Mouse (Mus musculus) liver, embryonic 12.5 days (tissue): ENCODE measurements around the gene Mgll. TPM values are rescaled to one million over a fixed set of nuclear protein-coding genes. Genes with fewer than 3 reads are reported as not detected.
A peak's percentile ranks its signal among the peaks of the same experiment; 100 is the strongest.

Experiments used
- ATAC-seq: fragments of 200-750 bp; cut with Nextera tagmentation; 2 replicates; pipeline ENCODE4 v1.8.0; 2017; ENCODE audit warnings: moderate number of reproducible peaks, mild to moderate bottlenecking, moderate library complexity
- H3K27ac ChIP-seq: fragments of 300-500 bp; sonication (generic); 2 replicates; pipeline ENCODE4 v1.5.1; 2016; ENCODE audit warnings: mild to moderate bottlenecking
- H3K27me3 ChIP-seq: fragments of 300-500 bp; sonication (generic); replicated peaks from 2 replicates; pipeline ENCODE4 v1.6.1; 2016; ENCODE audit warnings: mild to moderate bottlenecking, moderate library complexity
- H3K36me3 ChIP-seq: fragments of 300-500 bp; sonication (generic); 2 replicates; pipeline ENCODE4 v1.6.1; 2016; ENCODE audit warnings: mild to moderate bottlenecking, moderate library complexity
- H3K4me1 ChIP-seq: fragments of 300-500 bp; sonication (generic); 2 replicates; pipeline ENCODE4 v1.6.1; 2016
- H3K4me2 ChIP-seq: fragments of 300-500 bp; sonication (generic); 2 replicates; pipeline ENCODE4 v1.6.1; 2016; ENCODE audit warnings: mild to moderate bottlenecking, moderate library complexity
- H3K4me3 ChIP-seq: fragments of 300-500 bp; sonication (generic); 2 replicates; pipeline ENCODE4 v1.5.1; 2016; ENCODE audit warnings: mild to moderate bottlenecking, moderate library complexity
- H3K9ac ChIP-seq: fragments of 300-500 bp; sonication (generic); 2 replicates; pipeline ENCODE4 v1.6.1; 2016; ENCODE audit warnings: mild to moderate bottlenecking, moderate library complexity
- H3K9me3 ChIP-seq: fragments of 300-500 bp; sonication (generic); replicated peaks from 2 replicates; pipeline ENCODE4 v1.6.1; 2016; ENCODE audit warnings: mild to moderate bottlenecking, moderate library complexity
- WGBS: fragments of 180-500 bp; shearing (Covaris S2); methylation state at CpG from one replicate; pipeline ENCODE4 v1.1.7; 2016; ENCODE audit not compliant: insufficient replicate concordance; 5-methylcytosine and 5-hydroxymethylcytosine counted together
- polyA plus RNA-seq: library from polyadenylated mRNA; unstranded; fragments of >200 nt; fragmentation: Nextera tagmentation; extraction: Ambion mirVana; gene quantifications from 2 replicates; pipeline ENCODE4 v1.2.1, GENCODE M21; 2016

The Mgll gene
- polyA plus RNA-seq, 1 experiment from 2014 or later = 46.4 TPM

DNA sequence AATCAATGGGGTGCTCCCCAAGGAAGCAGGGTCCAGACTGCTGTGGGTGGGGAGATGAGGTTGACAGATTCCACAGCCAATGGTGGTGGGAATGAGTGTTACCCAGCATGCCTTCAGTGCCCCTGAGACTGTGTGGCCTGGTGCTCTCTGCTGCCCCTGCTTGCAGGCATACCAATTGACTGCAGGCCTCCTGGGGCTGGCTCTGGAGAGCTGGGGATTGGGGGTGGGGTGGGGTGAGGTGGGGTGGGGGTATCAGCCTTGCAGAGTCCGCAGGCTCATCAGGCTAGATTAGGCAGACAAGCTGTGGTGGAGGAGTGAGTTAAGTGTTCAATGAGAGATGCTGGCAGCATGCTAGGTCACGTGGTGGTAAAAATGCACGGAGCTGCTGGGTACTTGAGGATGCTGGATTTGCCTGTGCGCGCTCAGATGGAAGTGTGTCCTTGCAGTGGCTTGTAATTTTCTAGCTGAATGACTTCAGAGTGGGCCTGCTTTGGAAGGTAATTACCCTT is 28.6 kb downstream of the Mgll start:
- Histone ChIP-seq H3K4me1 (peaks cover 90% of the 10 kb centered on the region), H3K4me2 (no peak overlapping the region), H3K9me3 (no peaks in the 10 kb centered on the region), H3K36me3 (peaks cover 12% of the 10 kb centered on the region; the same call in 1 of the 2 replicates), H3K4me3 (no peak overlapping the region), H3K27me3 (peaks cover 11% of the 10 kb centered on the region; the same call in 1 of the 2 replicates), H3K9ac (no peak overlapping the region), H3K27ac (no peak overlapping the region)
- ATAC-seq = peak; percentile 56
- 68% methylated on average over 5 of the region's 5 CpGs for WGBS

DNA sequence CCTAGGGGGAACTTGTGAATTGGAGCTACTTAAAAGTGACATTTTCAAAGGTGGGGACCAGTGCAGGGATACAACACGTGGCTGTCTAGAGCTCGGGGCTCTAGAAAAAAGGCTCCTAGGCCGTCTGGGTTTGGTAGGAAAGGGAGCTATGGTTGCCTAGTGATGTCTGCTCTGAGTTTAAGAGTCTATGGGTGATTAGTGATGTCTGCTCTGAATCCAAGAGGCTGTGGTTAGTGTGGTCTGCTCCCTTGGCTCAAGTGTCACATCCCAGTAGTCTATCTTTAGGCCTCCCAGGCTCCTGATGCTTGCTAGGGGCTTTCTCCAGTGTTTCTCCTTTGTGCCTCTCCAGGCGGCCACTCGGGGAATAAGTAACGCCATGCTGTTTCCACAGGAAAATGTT is 29.4 kb downstream of the Mgll start:
- Histone ChIP-seq H3K9me3 (no peaks in the 10 kb centered on the region), H3K4me2 (no peak overlapping the region), H3K27ac (0 out of 2 replicates have a peak overlapping the region, but pooled peaks have one; percentile 32), H3K27me3 (peaks cover 11% of the 10 kb centered on the region; the same call in 1 of the 2 replicates), H3K4me3 (no peak overlapping the region), H3K36me3 (peaks cover 12% of the 10 kb centered on the region; the same call in 1 of the 2 replicates), H3K4me1 (peaks cover 90% of the 10 kb centered on the region), H3K9ac (no peak overlapping the region)
- 65% methylated on average over 6 of the region's 6 CpGs for WGBS
- ATAC-seq = no peak

DNA sequence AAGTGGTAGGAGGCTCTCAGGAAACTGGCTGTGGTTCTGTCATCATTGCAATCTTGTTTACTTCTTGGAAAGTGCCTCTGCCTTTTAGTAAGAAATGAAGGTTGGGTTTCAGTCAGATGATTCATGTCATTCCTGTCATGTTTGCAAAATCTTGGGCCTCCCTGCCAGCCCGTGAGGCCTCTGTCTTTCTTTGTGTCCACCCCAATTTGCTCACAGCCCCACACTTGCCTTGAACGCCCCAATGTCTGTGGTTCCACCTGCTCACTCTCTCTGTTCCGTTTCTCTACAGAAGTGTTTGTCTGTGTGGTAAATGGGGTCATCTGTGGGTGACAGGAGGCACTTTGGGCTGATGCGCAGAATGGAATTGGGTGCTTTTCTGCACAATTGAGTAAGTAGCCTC is 32.8 kb downstream of the Mgll start:
- H3K4me2 ChIP-seq = no peak overlapping the region
- H3K9me3 ChIP-seq = no peaks in the 10 kb centered on the region
- H3K9ac ChIP-seq = no peak overlapping the region
- WGBS = 73% methylated on average over 4 of the region's 4 CpGs
- H3K4me1 ChIP-seq = peaks cover 94% of the 10 kb centered on the region
- no peak for ATAC-seq
- H3K4me3 ChIP-seq = no peak overlapping the region
- H3K27ac ChIP-seq = peak overlapping the region; percentile 95
- no peaks in the 10 kb centered on the region for H3K27me3 ChIP-seq
- peaks cover 11% of the 10 kb centered on the region; the same call in 1 of the 2 replicates for H3K36me3 ChIP-seq

DNA sequence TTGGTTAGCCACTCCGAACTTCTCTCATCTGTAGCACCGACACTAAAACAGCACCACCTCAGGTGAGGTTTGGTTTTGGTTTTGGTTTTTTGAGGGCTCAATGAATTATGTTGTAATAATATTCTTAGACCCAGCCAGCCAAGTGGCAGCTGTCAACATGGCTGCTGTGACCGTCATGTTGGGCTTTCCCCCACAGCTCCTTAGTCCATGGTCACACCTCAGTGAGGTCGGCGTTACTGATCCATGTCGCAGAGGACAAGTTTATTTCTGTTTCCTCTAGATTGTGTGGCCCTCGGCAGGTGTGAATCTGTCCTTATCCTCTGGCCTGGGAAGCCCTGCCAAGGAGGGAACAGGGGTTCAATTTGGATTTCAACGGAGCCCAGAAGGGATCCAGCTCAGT is 33.9 kb downstream of the Mgll start:
- Histone ChIP-seq H3K4me1 (peaks cover 94% of the 10 kb centered on the region), H3K27ac (peak overlapping the region; percentile 95), H3K9me3 (no peaks in the 10 kb centered on the region), H3K36me3 (peaks cover 11% of the 10 kb centered on the region; the same call in 1 of the 2 replicates), H3K4me2 (peak overlapping the region; percentile 72), H3K27me3 (no peaks in the 10 kb centered on the region), H3K4me3 (0 out of 2 replicates have a peak overlapping the region, but pooled peaks have one; percentile 16), H3K9ac (peak overlapping the region; percentile 57)
- WGBS = 54% methylated on average over 8 of the region's 8 CpGs
- ATAC-seq = 0 out of 2 replicates have a peak, but pooled peaks have one; percentile 11

DNA sequence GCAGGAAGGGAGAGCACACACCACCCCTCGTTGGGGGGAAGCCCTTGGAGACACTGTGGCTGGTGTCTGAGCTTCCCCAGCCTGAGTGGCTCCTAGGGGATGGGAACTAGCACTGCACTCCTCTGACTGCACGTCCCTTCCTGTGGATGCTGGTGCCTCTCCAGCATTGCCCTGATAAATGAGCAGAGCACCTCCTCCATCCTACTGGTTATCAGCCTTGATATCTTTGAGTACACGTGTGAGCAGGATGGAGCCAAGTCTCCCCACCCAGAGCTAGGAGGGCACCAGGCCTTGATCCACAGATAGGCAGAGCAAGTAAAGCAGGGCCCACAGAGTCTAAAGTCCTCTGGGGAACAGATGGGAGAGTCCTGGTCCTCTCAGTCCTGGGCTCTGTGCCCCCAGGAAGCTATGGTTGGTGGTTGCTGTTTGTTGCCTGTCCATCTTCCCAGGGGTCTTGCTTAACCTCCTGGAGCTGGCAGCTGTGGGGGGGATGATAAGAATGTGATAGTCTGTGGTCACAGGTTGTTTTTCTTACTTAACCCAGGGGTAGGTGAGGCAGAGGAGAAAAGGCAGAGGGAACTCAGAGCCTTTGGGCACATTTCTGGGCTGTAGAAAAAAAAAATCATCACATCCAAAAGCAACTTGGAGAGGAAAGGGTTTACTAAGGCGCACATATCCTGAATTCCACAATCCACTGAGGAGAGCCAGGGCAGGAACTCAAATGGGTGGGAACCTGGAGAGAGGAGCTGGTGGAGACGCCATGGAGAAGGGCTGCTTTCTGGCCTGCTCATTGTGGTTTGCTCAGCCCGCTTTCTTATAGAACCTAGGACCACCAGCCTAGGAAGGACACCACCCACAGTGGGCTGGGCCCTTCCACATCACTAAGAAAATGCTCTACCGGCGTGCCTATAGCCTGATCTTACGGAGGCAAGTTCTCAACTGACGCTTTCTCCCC is 34.6 kb downstream of the Mgll start:
- peak overlapping the region; percentile 95 for H3K27ac ChIP-seq
- peaks cover 96% of the 10 kb centered on the region for H3K4me1 ChIP-seq
- H3K27me3 ChIP-seq = no peaks in the 10 kb centered on the region
- 49% methylated on average over 10 of the region's 10 CpGs for WGBS
- H3K4me3 ChIP-seq = peak overlapping the region; percentile 31; the same call in 1 of the 2 replicates
- H3K4me2 ChIP-seq = peak overlapping the region; percentile 72
- peak; percentile 86 for ATAC-seq
- no peaks in the 10 kb centered on the region for H3K9me3 ChIP-seq
- H3K9ac ChIP-seq = peak overlapping the region; percentile 66
- peaks cover 11% of the 10 kb centered on the region; the same call in 1 of the 2 replicates for H3K36me3 ChIP-seq

DNA sequence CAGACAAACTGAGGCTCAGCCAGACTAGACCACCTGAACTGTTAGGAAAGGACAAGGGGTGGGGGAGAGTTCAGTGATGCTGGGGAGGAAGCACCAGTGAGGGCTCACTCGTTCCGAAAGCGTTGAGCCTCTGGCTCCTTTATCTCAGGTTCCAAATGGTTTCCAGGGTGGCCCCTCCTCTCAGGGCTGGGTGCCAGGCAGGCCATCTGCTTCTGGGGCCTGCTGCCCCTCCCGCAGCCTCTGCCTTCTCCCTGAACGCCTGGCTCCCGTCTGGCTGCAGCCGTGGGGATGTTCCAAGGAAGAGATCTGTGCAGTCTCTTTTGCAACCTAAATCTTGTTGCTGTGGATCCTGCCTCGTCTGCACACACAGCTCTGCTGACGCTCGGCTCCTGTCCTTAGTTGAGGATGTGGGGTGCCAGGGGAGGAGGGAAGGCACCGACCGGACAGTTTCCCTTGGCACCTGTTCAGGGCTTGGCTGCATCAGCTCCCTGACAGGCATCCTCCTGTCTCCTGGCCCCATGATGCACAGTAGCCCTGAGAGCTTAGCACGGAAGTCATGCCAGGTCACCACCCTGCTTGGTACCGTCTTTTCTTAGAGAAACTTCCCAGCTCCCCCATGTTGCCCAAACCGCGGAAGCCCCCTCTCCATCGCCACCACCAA is 35.7 kb downstream of the Mgll start:
- peak overlapping the region; percentile 31 for H3K4me3 ChIP-seq

DNA sequence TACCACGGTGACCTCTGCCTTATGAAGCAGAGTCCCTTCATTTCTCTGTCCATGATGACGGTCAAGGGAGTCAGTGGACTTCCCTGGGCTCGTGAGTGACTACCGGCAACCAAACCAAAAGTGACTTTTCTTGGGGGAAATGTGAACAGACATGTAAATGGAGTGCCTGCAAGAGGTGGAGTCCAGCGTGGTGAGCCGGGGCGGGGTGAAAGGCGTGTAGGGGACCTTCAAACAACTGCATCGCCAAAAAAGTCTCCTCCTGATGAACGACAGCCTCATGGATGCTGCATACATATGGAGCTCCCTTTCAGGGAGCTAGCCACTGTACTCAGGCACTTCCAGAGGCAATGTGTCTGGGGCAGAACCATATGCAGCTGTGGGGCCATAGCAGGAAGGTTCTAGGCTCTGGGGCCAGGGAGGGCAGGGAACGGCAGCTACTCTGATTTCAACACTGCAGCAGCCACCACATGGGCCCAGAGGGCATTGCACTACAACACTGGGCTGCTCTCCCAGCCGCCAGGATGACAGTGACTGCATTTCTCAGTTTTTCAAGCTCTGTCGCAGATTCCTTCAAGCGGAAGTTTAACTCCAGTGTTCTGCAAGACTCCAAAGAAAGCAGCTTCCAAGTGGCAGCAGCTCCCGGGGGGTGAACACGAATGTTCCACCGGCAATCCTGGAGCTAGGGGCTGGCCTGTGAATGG is 36.9 kb downstream of the Mgll start:
- WGBS = 68% methylated on average over 17 of the region's 17 CpGs
- H3K4me1 ChIP-seq = peaks cover 86% of the 10 kb centered on the region
- H3K9ac ChIP-seq = peak overlapping the region; percentile 71
- no peak overlapping the region for H3K4me3 ChIP-seq
- H3K36me3 ChIP-seq = peaks cover 25% of the 10 kb centered on the region
- H3K27ac ChIP-seq = peak overlapping the region; percentile 95
- no peaks in the 10 kb centered on the region for H3K27me3 ChIP-seq
- ATAC-seq = no peak
- H3K9me3 ChIP-seq = no peaks in the 10 kb centered on the region
- H3K4me2 ChIP-seq = peak overlapping the region; percentile 72

More for the DNA sequence above, 35.7 kb downstream of the Mgll start:
- Histone ChIP-seq H3K27me3 (no peaks in the 10 kb centered on the region), H3K27ac (peak overlapping the region; percentile 95), H3K9me3 (no peaks in the 10 kb centered on the region), H3K4me2 (peak overlapping the region; percentile 72), H3K36me3 (peaks cover 18% of the 10 kb centered on the region), H3K4me1 (peaks cover 97% of the 10 kb centered on the region), H3K9ac (peak overlapping the region; percentile 71)
- 43% methylated on average over 17 of the region's 17 CpGs for WGBS
- peak; percentile 86 for ATAC-seq

DNA sequence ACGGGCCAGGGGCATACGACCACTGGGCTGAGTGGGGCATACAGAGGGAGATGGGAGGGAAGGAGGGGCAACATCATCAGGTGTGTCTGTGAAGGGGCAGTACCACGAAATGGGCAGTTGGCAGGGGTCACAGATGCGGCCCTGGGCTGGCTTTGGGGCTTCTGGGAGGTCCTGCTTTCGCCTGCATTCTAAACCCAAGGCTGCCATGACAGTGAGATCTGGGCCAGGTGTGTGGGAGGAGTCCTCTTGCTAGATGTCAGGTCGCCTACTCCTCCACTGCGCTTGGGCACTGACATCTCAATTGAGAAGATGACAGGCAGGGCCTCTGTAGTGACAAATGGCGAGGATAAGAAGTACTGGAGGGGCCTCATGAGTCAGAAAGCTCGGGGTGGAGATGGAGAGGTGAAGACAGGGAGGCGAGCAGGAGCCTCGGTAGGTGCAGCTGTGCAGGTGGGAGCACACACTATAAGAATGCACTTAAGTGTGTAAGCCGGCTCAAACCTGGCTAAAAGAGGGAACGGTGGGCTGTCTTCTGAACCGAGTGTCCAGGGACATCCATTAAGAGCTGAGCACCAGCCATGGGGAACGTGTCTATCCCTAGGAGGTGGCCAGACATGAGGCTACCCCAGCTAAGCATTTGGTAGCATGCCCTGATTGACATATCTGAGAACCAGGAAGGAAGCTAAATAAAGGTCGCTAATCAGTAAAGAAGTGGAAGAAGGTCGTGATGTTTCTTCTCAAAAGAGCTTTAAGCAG is 37.6 kb downstream of the Mgll start:
- Histone ChIP-seq H3K4me1 (peaks cover 85% of the 10 kb centered on the region), H3K4me3 (no peak overlapping the region), H3K27ac (peak overlapping the region; percentile 95), H3K4me2 (peak overlapping the region; percentile 72), H3K27me3 (0 out of 2 replicates have a peak, but pooled peaks cover 4% of the 10 kb centered on the region), H3K36me3 (peaks cover 32% of the 10 kb centered on the region), H3K9ac (peak overlapping the region; percentile 71), H3K9me3 (no peaks in the 10 kb centered on the region)
- 52% methylated on average over 17 of the region's 17 CpGs for WGBS
- no peak for ATAC-seq

DNA sequence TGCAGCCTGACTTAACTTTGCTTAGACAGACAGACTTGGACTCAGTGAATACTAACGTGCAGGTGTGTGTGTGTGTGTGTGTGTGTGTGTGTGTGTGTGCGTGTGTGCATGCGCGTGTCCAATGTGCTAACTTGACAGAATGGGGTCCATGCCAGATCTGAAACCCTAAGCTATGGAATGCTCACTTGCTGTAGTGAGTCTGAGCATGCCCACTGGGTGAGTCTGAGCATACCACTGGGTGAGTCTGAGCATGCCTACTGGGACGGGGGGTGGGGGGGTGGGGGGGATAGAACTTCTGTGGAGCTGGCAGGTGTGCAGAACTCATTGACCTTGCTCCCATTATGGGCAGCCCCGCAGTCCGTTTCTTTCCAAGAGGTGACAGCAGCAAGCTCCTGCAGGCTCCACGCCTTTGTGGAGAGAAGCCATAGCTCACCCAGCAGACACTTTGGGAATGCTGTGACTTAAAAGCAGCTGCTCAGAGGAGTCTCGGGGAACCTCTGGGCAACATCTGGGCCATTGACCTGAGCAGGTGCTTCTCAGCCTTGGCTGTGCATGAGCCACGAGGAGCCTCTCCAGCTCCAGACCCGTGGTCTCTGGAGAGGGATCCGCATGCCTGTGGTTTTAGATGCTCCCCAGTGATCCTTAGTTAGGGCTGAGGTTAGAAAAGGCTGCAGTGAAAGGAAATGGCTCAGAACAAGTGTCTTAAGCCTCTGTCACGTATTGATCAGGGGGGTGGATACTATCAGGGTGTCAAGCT is 38.4 kb downstream of the Mgll start:
- ATAC-seq = no peak
- Histone ChIP-seq H3K36me3 (peaks cover 38% of the 10 kb centered on the region), H3K4me3 (no peak overlapping the region), H3K27ac (peak overlapping the region; percentile 95), H3K27me3 (0 out of 2 replicates have a peak, but pooled peaks cover 6% of the 10 kb centered on the region), H3K4me2 (no peak overlapping the region), H3K9ac (peak overlapping the region; percentile 39; the same call in 1 of the 2 replicates), H3K4me1 (peaks cover 81% of the 10 kb centered on the region), H3K9me3 (no peaks in the 10 kb centered on the region)
- WGBS = 70% methylated on average over 13 of the region's 13 CpGs

DNA sequence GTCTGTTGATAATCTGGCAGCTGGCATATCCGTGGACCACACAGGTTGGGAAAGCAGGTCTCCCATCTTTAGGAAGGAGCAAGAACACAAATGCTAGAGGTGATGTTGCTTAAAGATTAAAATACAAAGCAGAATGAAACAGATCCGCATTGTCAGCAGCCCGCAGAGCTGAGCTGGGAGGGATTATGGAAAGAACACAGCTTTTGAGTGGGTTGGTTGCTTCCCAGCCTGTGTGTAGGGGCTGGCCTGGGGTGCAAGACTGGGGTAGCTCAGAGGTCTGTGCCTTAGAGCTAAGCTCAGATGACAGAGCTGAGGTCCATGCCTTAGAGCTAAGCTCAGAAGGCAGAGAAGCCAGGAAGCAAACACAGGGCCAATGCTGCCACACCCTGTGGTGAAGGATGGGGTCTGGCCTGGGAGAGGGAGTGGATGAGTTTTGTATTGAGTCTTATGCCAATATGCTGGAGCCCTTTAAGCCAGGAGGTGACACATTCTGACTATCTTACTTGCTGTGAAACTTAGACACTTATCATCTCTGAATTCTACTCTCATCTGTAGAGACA is 39.4 kb downstream of the Mgll start:
- Histone ChIP-seq H3K36me3 (peaks cover 47% of the 10 kb centered on the region), H3K4me2 (no peak overlapping the region), H3K4me1 (peaks cover 78% of the 10 kb centered on the region), H3K9me3 (no peaks in the 10 kb centered on the region), H3K4me3 (no peak overlapping the region), H3K27me3 (peaks cover 12% of the 10 kb centered on the region; the same call in 1 of the 2 replicates), H3K9ac (no peak overlapping the region), H3K27ac (peak overlapping the region; percentile 70; the same call in 1 of the 2 replicates)
- 81% methylated on average over 3 of the region's 3 CpGs for WGBS
- no peak for ATAC-seq
